Comparison of ENCODE assay signal across 7 mouse cellular contexts in genomic region chr1:86509410-86509809, GRCm38 (mm10). TPM values are rescaled to one million over a fixed set of nuclear protein-coding genes. Genes with fewer than 3 reads are reported as not detected.
A peak's percentile ranks its signal among the peaks of the same experiment; 100 is the strongest.
DNase-seq lines count a peak whose midpoint lies in the region; ATAC-seq and TF ChIP-seq lines count a peak whose summit lies in the region.

No protein-coding gene starts in this region.

- no peak overlapping the region for H3K4me2 ChIP-seq in hindbrain, embryonic 15.5 days

- H3K27me3 ChIP-seq in Patski: no peaks in the 10 kb centered on the region
- H3K27me3 ChIP-seq in hindbrain, embryonic 15.5 days: no peaks in the 10 kb centered on the region
- H3K27me3 ChIP-seq in small intestine, adult 2 months (ENCODE audit: control insufficient read depth, insufficient read depth, low read length): no peaks in the 10 kb centered on the region

- POLR2A ChIA-PET in Patski (lab: Charles Lee): interaction anchor here (0.6 to 1.8 kb wide), 4 partner anchors 17 to 22 kb away, joined by 3 to 9 read pairs (median 4); no protein-coding TSS in a partner anchor

- peak; percentile 66 for ATAC-seq in Patski
- ATAC-seq in hindbrain, embryonic 15.5 days (ENCODE audit: low FRiP score, low read depth): 0 out of 2 replicates have a peak, but pooled peaks have one; percentile 5

- WGBS in hindbrain, embryonic 15.5 days: 6% methylated on average over 7 of the region's 7 CpGs
- WGBS in small intestine, adult 2 months: 14% methylated on average over 7 of the region's 7 CpGs

- TF ChIP-seq CTCF in Patski (IDR thresholded peaks at IDR 0.05): no peak
- peak; percentile 75; the same call in 1 of the 2 replicates for TF ChIP-seq CTCF in small intestine, adult 2 months (IDR thresholded peaks at IDR 0.05; ENCODE audit: extremely low read depth, insufficient read length, insufficient replicate concordance, low read depth, low read length)

- no peak; the same call in 1 of the 2 replicates for TF ChIP-seq POLR2A in small intestine, adult 2 months (IDR thresholded peaks at IDR 0.05; ENCODE audit: low read depth, low read length)

- no peaks in the 10 kb centered on the region for H3K9me3 ChIP-seq in hindbrain, embryonic 15.5 days

- CTCF ChIA-PET in Patski (lab: Charles Lee): interaction anchor here (1.1 to 25.4 kb wide), 3 partner anchors 10 to 70 kb away, joined by 6 to 307 read pairs (median 10); partner anchors contain the start of gene Ptma

- H3K27ac ChIP-seq in hindbrain, embryonic 15.5 days (replicated peaks): no peak overlapping the region
- H3K27ac ChIP-seq in small intestine, adult 2 months (ENCODE audit: insufficient read depth, low read depth, low read length): no peak overlapping the region

- H3K9ac ChIP-seq in hindbrain, embryonic 15.5 days: no peak overlapping the region

- H3K4me1 ChIP-seq in hindbrain, embryonic 15.5 days (replicated peaks): peaks cover 41% of the 10 kb centered on the region
- peaks cover 17% of the 10 kb centered on the region for H3K4me1 ChIP-seq in small intestine, adult 2 months (ENCODE audit: control insufficient read depth, insufficient read depth, insufficient read length, low read length)

- in situ Hi-C loops in Patski (cut with MboI; ENCODE audit: low pct_unique_long_range_greater_than_20kb): no loop called here

- H3K4me3 ChIP-seq in hindbrain, embryonic 15.5 days: no peak overlapping the region
- no peak overlapping the region for H3K4me3 ChIP-seq in small intestine, adult 2 months (ENCODE audit: low read depth, low read length)

- no peaks in the 10 kb centered on the region for H3K36me3 ChIP-seq in hindbrain, embryonic 15.5 days
- H3K36me3 ChIP-seq in small intestine, adult 2 months (ENCODE audit: control insufficient read depth, insufficient read depth, low read length): no peaks in the 10 kb centered on the region

- no peak for DNase-seq in Patski (ENCODE audit: low read depth, low spot score)
- DNase-seq in cerebellum, adult 9-10 months: peak; percentile 58
- DNase-seq in frontal cortex, postnatal 25 days (ENCODE audit: low spot score in 2 of 2): peak; percentile 56 to 65
- peak; percentile 85 for DNase-seq in left cerebral cortex, adult 11 months (ENCODE audit: low spot score)
- DNase-seq in lung, postnatal 4 days: peak; percentile 90 to 94

RNA-seq across cellular contexts. Expression of gene Ptma, which starts 17.1 kb away (rescaled TPM):
- 2,326 TPM for polyA plus RNA-seq in Patski (2021)
- 1,392 and 1,427 TPM in 2 replicates for polyA plus RNA-seq in hindbrain, embryonic 15.5 days (2015; fragmentation: Nextera tagmentation; extraction: Ambion mirVana)
- polyA plus RNA-seq in small intestine, adult 2 months (2012; rRNA removed): 212 and 749 TPM in 2 replicates
